Mouse (Mus musculus) heart, adult 2 months (tissue): ENCODE results near the gene Pank4. TPM values are rescaled to one million over a fixed set of nuclear protein-coding genes. Genes with fewer than 3 reads are reported as not detected.

Experiments used
- DNase-seq, 2 experiments: peaks; one replicate each; pipeline ENCODE4 v3.0.0; 2021
- H3K27ac ChIP-seq: fragments of 200-600 bp; 2 replicates; pipeline ENCODE4 v1.8.1; 2022
- H3K27me3 ChIP-seq: fragments of 200-500 bp; 2 replicates; pipeline ENCODE4 v1.6.1; 2012; ENCODE audit warnings: mild to moderate bottlenecking, low read length, inconsistent platforms, mixed read lengths; ENCODE audit not compliant: control insufficient read depth, insufficient read depth
- H3K36me3 ChIP-seq: fragments of 200-500 bp; 2 replicates; pipeline ENCODE4 v1.6.1; 2012; ENCODE audit warnings: low read length, inconsistent platforms; ENCODE audit not compliant: control insufficient read depth, insufficient read depth
- H3K4me1 ChIP-seq: fragments of 200-500 bp; 2 replicates; pipeline ENCODE4 v1.6.1; 2011; ENCODE audit warnings: low read length; ENCODE audit not compliant: control insufficient read depth, insufficient read depth
- H3K4me3 ChIP-seq: fragments of 200-600 bp; 2 replicates; pipeline ENCODE4 v1.8.1; 2022
- H3K79me2 ChIP-seq: fragments of 200-500 bp; replicated peaks from 2 replicates; pipeline ENCODE4 v1.6.1; 2012; ENCODE audit warnings: mild to moderate bottlenecking, inconsistent platforms, low read length, moderate library complexity, mixed read lengths; ENCODE audit not compliant: control insufficient read depth, insufficient read depth
- H3K9ac ChIP-seq: fragments of 200-500 bp; 2 replicates; pipeline ENCODE4 v1.6.1; 2012; ENCODE audit warnings: low read depth, mild to moderate bottlenecking, control low read depth, inconsistent platforms, low read length, mixed read lengths
- CTCF ChIP-seq: fragments of 200-600 bp; IDR thresholded peaks from 2 replicates; pipeline ENCODE4 v1.8.1; 2022; ENCODE audit warnings: antibody characterized with exemption, mild to moderate bottlenecking, moderate library complexity
- EP300 ChIP-seq: fragments of 200-500 bp; IDR thresholded peaks from 2 replicates; pipeline ENCODE4 v1.6.1; 2011; ENCODE audit warnings: low read depth, low read length, control low read depth; ENCODE audit not compliant: insufficient read depth
- POLR2A ChIP-seq: fragments of 200-500 bp; IDR thresholded peaks from 2 replicates; pipeline ENCODE4 v1.6.1; 2011; ENCODE audit warnings: mild to moderate bottlenecking, low read depth, low read length, control low read depth; ENCODE audit not compliant: insufficient read depth
- WGBS: fragments of 180-500 bp; shearing (Covaris S2); methylation state at CpG from one replicate; pipeline ENCODE4 v1.1.7; 2018; 5-methylcytosine and 5-hydroxymethylcytosine counted together
- intact Hi-C: fragments of 180-260 bp; cut with DNase I; formaldehyde crosslinking; loops from one replicate; pipeline ENCODE4 v1.15.1; 2025
- polyA plus RNA-seq: library from polyadenylated mRNA; depleted of rRNA; stranded (reverse); fragments of >200 nt; gene quantifications from 2 replicates; pipeline ENCODE4 v1.2.3, GENCODE M21; 2012
- total RNA-seq, 2 experiments: library from RNA; stranded (reverse); gene quantifications; 2 replicates each; pipeline ENCODE4 v1.2.3; 2021

The Pank4 gene
- total and polyA plus RNA-seq, 3 experiments, result 40.7 to 59.6 (median 43.9) TPM

GRCm38 (mm10) chr4:154946319-154946718 lies 17.6 kb upstream of the Pank4 start:
- Histone ChIP-seq H3K79me2 (no peaks in the 10 kb centered on the region), H3K4me1 (peaks cover 1% of the 10 kb centered on the region; the same call in 1 of the 2 replicates), H3K27me3 (no peaks in the 10 kb centered on the region; the same call in 1 of the 2 replicates), H3K9ac (peak overlapping the region; percentile 43), H3K27ac (0 out of 2 replicates have a peak overlapping the region, but pooled peaks have one; percentile 41), H3K4me3 (peak overlapping the region; percentile 32; the same call in 1 of the 2 replicates), H3K36me3 (no peaks in the 10 kb centered on the region)
- TF ChIP-seq EP300 (no peak), POLR2A (peak; percentile 43; the same call in 1 of the 2 replicates), CTCF (0 out of 2 replicates have a peak, but pooled peaks have one; percentile 7)
- intact Hi-C loops, result no loop called here
- peak; percentile 53 to 75 for DNase-seq
- WGBS, result 4% methylated on average over 8 of the region's 8 CpGs

- H3K27me3 ChIP-seq, result peaks cover 3% of the 10 kb centered on the region
- intact Hi-C loops, result no loop called here
- no peaks in the 10 kb centered on the region for H3K36me3 ChIP-seq
- 43% methylated on average over 14 of the region's 14 CpGs for WGBS
- peaks cover 1% of the 10 kb centered on the region; the same call in 1 of the 2 replicates for H3K4me1 ChIP-seq
- peak in 1 of 2 experiments; percentile 34 for DNase-seq
- no peak for TF ChIP-seq EP300
- no peak for TF ChIP-seq POLR2A
- TF ChIP-seq CTCF, result no peak
- no peak overlapping the region for H3K9ac ChIP-seq
- H3K27ac ChIP-seq, result no peak overlapping the region
- no peak overlapping the region for H3K4me3 ChIP-seq
- H3K79me2 ChIP-seq, result no peaks in the 10 kb centered on the region
These were observed 15.6 kb upstream of the Pank4 start for GRCm38 (mm10) chr4:154948066-154948939.

GRCm38 (mm10) chr4:154948940-154949588 lies 14.9 kb upstream of the Pank4 start:
- Histone ChIP-seq H3K27ac (no peak overlapping the region), H3K4me1 (peaks cover under 1% of the 10 kb centered on the region; the same call in 1 of the 2 replicates), H3K36me3 (no peaks in the 10 kb centered on the region), H3K9ac (no peak overlapping the region), H3K79me2 (no peaks in the 10 kb centered on the region), H3K27me3 (peaks cover 5% of the 10 kb centered on the region), H3K4me3 (no peak overlapping the region)
- intact Hi-C loops, result no loop called here
- WGBS, result 70% methylated on average over 6 of the region's 6 CpGs
- no peak for TF ChIP-seq CTCF
- no peak for TF ChIP-seq EP300
- no peak for TF ChIP-seq POLR2A
- DNase-seq, result peak in 1 of 2 experiments; percentile 15

- DNase-seq, result peak in 1 of 2 experiments; percentile 13
- Histone ChIP-seq H3K27ac (no peak overlapping the region), H3K27me3 (peaks cover 5% of the 10 kb centered on the region), H3K79me2 (no peaks in the 10 kb centered on the region), H3K4me1 (no peaks in the 10 kb centered on the region), H3K36me3 (no peaks in the 10 kb centered on the region), H3K4me3 (no peak overlapping the region), H3K9ac (no peak overlapping the region)
- intact Hi-C loops, result no loop called here
- TF ChIP-seq EP300, result no peak
- no peak for TF ChIP-seq POLR2A
- TF ChIP-seq CTCF, result no peak
- WGBS, result 14% methylated on average over 16 of the region's 16 CpGs
These were observed 14.3 kb upstream of the Pank4 start for GRCm38 (mm10) chr4:154949589-154949982.

- Histone ChIP-seq H3K4me1 (no peaks in the 10 kb centered on the region), H3K36me3 (no peaks in the 10 kb centered on the region), H3K9ac (no peak overlapping the region), H3K4me3 (no peak overlapping the region), H3K27me3 (peaks cover 8% of the 10 kb centered on the region), H3K79me2 (no peaks in the 10 kb centered on the region), H3K27ac (no peak overlapping the region)
- WGBS, result 5% methylated on average over 26 of the region's 26 CpGs
- DNase-seq, result peak in 1 of 2 experiments; percentile 12
- intact Hi-C loops, result no loop called here
- TF ChIP-seq POLR2A (no peak), EP300 (no peak), CTCF (no peak)
These were observed 11.3 kb upstream of the Pank4 start for GRCm38 (mm10) chr4:154952461-154953241.
